Mouse (Mus musculus) urinary bladder, postnatal 0 days (tissue): ENCODE results near the gene Usp30. TPM values are rescaled to one million over a fixed set of nuclear protein-coding genes. Genes with fewer than 3 reads are reported as not detected.

ENCODE experiments used
- polyA plus RNA-seq: library from polyadenylated mRNA; unstranded; fragments of >200 nt; fragmentation: Nextera tagmentation; extraction: Ambion mirVana; gene quantifications from 2 replicates; pipeline ENCODE4 v1.2.1, GENCODE M21; 2015

Usp30 gene
- 5.6 and 7.1 TPM in 2 replicates for polyA plus RNA-seq

GRCm38 (mm10) chr5:114065161-114065560 lies at the start of gene Usp30:
Usp30 (plus strand) TSS chr5:114065461.

GRCm38 (mm10) chr5:114091057-114091807 lies 26.0 kb downstream of the Usp30 start, which contains the start of gene Svop:
Svop (minus strand) TSS chr5:114091570.

GRCm38 (mm10) chr5:114127374-114128349 lies 62.4 kb downstream of the Usp30 start, which contains the start of gene Alkbh2:
Alkbh2 (minus strand) TSS chr5:114128218.

GRCm38 (mm10) chr5:114130211-114130605 lies 64.9 kb downstream of the Usp30 start, which contains the start of gene Ung:
Ung (plus strand) TSS chr5:114130386.

GRCm38 (mm10) chr5:114146028-114146888 lies 81.0 kb downstream of the Usp30 start, which contains the start of gene Acacb:
Acacb (plus strand) TSS chr5:114146535.

Other genes starting within 250 kb of the Usp30 start
- gene Selplg, start 232.8 kb upstream of the Usp30 start, polyA plus RNA-seq, result 4.0 and 14.8 TPM in 2 replicates
- gene Coro1c, start 156.7 kb upstream of the Usp30 start, polyA plus RNA-seq, result 228 and 270 TPM in 2 replicates
- gene Ssh1, start 71.6 kb upstream of the Usp30 start, polyA plus RNA-seq, result 7.4 and 9.3 TPM in 2 replicates
- not detected in 2 replicates for gene Dao, start 61.8 kb upstream of the Usp30 start, polyA plus RNA-seq
- not detected in 2 replicates for gene Svop, start 26.1 kb downstream of the Usp30 start, polyA plus RNA-seq
- gene Alkbh2, start 62.8 kb downstream of the Usp30 start, polyA plus RNA-seq, result 6.0 and 6.7 TPM in 2 replicates
- 12.4 and 15.8 TPM in 2 replicates for gene Ung, start 64.9 kb downstream of the Usp30 start, polyA plus RNA-seq
- gene Acacb, start 81.1 kb downstream of the Usp30 start, polyA plus RNA-seq, result 1.4 and 1.5 TPM in 2 replicates
- not detected in 2 replicates for gene Foxn4, start 208.3 kb downstream of the Usp30 start, polyA plus RNA-seq
- gene Myo1h, start 223.7 kb downstream of the Usp30 start, polyA plus RNA-seq, result 3.1 and 4.0 TPM in 2 replicates